Mouse (Mus musculus) ovary, postnatal 10 days (tissue): ENCODE results near the gene Afap1l2.

Experiments used
- DNase-seq: peaks from one replicate; pipeline ENCODE4 v3.0.0; 2022; ENCODE audit warnings: low spot score

The Afap1l2 gene

DNA sequence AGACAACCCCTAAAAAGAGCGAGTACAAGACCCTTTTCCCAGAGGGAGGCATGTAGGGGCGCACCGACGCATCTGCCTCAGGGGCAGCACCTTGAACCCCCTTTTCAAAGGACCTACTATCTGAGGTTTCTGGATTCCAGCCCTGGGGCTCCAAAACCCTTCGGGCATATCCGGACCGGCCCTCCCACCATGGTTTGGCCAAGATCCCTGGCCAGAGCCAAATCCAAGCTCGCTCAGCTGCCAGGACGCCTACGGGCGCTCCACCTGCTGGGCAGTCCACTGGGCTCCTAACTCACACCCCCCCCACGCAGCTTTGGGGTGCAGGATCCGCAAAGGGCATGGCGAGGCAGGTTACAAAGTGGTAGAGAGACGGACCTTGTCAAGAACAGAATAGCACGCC is 737 bp downstream of the Afap1l2 start:
- no peak for DNase-seq

GRCm38 (mm10) chr19:57006841-57007240 is 1.2 kb downstream of the Afap1l2 start:
- DNase-seq = no peak

- no peak for DNase-seq
Measured at GRCm38 (mm10) chr19:57005062-57005461, 3.0 kb downstream of the Afap1l2 start.

- no peak for DNase-seq
Measured at GRCm38 (mm10) chr19:57003460-57003810, 4.6 kb downstream of the Afap1l2 start.

DNA sequence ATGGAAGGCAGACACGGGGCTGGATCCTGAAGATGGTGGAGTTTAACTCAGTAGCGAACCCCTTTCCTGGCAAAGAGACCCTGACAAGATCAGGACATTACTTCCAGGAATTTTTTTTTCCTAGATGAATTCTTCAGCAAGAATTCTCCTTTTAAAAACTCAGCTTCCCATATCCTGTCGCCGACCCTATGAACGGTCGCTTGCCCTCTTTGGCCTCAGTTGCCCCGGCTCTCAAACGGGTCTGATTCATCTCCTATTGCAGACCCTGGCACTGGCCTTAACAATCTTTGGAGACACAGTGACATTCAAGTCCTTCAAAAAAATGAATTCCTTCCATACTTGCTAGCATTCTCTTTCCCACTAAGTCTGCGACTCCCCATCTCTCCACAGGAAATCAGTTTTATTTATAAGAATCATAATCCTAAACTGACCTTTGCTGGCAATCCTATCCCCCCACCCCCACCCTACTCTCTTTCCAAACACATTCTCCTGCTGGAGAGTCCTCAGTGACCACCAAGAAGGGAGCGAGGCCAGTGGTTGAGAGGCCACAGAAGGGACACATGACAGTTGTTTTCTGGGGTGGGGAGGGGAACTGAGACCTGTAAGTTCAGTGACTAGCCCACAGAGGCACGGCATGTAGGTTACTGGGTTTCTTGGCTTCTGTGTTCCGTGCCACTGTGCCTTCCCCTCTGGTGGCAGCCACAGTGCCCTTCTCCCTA is 5.1 kb downstream of the Afap1l2 start:
- DNase-seq = no peak

- DNase-seq = no peak
Measured at GRCm38 (mm10) chr19:57001926-57002325, 6.1 kb downstream of the Afap1l2 start.

DNA sequence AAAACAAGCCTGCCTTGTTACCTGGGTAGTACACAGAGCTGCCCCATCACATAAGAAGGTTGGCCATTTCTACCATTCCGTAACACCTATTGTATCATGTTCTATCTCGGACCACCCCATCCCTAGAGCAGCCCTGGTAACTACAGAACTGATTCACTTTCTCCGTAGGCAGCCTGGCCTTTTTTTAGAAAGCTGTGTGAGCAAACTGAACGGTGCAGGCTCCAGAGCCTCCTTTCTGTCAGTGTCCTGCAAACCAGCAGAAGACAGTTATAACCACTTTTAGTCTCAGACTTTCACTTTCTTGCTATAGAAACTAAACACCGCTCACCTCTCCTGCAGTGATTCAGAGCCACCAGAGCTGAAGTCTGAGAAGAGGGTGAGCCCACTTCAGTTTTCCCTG is 7.4 kb downstream of the Afap1l2 start:
- DNase-seq = no peak

DNA sequence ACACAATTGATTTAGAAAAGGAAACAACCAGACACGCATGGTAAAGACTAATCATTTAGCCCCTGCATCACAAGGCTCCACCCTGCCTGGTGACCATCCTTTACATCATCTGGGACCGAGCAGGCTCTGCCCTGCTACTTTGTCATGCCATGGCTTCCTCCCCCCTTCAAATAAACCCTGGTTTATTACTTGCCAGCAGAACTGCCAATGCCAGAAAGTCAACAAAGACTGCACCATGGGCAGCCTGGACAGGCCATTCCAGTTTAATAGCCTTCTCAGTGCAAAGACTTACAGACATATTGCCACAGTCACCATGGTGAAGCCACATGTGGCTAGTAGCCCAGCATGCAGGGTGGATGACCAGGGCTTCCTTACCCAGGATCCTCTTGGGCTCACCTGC is 8.2 kb downstream of the Afap1l2 start:
- DNase-seq = no peak

GRCm38 (mm10) chr19:56998910-56999309 is 9.1 kb downstream of the Afap1l2 start:
- DNase-seq = no peak

DNA sequence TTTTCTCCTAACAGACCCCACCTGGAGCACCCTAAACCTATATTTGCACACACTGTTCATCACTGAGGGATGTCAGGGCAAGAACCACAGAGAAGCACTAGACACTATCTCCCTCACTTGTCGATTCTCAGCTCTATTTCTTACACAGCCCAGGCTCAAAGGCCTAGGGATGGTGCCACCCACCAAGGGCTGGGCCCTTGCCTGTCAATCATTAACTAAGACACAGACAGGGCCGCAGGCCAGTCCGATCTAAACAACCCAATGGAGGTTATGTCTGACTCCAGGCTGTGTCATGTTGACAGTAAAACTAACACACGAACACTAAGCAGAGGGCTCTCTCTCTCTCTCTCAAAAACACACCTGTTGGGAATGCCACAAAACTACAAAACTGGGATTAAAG is 9.7 kb downstream of the Afap1l2 start:
- DNase-seq = no peak

- no peak for DNase-seq
Measured at GRCm38 (mm10) chr19:56997164-56997599, 10.8 kb downstream of the Afap1l2 start.

DNA sequence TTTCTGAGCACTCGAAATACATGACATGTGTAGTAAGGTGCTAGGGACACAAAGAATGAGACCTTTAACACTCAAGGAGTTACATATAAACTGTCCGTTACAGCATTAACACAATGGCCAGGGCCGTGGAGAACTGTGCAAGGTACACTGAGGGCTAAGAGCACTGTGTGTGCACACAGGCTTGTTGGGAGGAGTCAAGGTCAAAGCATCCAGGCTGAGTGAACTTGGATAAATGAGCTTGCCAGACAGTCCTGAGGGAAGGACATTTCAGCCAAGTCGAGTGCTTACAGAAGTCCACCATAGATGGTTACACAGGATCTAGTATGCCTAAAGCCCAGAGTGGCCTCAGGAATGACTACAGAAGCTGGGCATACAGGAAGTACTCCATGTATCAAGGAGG is 12.6 kb downstream of the Afap1l2 start:
- DNase-seq = no peak

- DNase-seq = no peak
Measured at GRCm38 (mm10) chr19:56994653-56995052, 13.4 kb downstream of the Afap1l2 start.

DNA sequence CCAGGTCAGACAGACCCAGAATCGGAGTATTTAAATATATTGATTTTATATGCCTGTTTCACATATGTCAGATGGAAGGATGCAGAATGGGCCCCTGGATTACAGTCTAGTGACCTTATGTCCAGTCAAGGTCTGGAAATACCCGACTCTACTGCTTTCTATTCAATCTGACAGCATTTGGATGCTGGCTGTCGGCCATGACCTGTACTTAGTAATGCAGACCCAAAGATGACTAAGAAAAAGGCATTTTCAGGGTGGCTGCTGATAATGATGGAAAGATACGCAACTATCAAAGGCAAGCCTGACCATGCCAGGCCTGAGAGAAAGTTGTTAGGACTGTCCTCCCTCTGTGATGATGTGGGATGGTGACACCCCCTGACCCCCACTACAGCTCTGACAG is 14.3 kb downstream of the Afap1l2 start:
- DNase-seq = no peak

DNA sequence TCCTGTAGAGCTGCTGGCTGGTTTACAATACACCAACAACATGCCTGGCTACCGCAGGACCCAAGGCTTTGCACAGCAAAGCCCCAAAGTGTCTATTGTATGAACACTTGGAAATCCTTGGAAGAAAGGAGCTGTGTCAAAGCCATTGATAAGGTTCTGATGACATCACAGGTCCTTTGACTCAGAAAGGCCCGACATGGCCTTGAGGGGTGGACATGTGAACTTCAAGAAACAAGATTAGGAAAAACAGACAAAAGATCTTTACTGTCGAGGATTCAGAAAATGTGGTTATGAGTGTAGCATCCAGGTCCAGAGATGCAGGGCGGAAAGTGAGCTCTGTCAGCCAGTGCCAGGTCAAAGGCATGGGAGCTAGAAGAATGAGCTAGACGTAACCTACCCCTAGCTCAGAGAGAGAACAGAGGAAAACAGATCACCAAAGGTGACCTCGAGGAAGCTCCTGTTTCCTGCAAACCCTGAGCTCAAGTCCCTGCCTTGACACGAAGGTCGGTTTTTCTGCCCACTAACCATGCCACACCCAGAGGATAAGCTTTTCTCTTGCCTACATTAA is 15.0 kb downstream of the Afap1l2 start:
- DNase-seq = no peak

GRCm38 (mm10) chr19:56990367-56991111 is 17.5 kb downstream of the Afap1l2 start:
- DNase-seq = no peak

DNA sequence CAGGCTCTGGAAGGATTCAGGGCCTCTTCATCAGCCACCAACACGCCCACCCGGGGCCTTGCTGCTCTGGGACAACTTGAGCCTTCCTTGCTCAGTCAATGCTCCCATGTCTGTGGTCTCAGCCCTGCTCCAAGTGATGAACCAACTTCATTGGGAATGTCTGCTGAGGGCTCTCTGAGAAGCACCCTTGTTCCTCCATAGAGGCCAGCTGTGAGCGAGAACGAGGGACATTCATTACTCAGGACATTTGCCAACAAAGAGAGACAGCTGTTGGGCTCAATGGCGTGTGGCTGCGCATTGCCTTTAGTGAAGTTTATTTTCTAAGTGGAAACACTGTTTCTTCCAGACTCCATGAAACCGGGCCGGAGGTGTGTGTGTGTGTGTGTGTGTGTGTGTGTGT is 18.9 kb downstream of the Afap1l2 start:
- DNase-seq = no peak

GRCm38 (mm10) chr19:56984229-56984628 is 23.8 kb downstream of the Afap1l2 start:
- DNase-seq = no peak

- no peak for DNase-seq
Measured at GRCm38 (mm10) chr19:56983757-56984156, 24.3 kb downstream of the Afap1l2 start.

- DNase-seq = no peak
Measured at GRCm38 (mm10) chr19:56981760-56982159, 26.3 kb downstream of the Afap1l2 start.

- DNase-seq = no peak
Measured at GRCm38 (mm10) chr19:56980803-56981202, 27.2 kb downstream of the Afap1l2 start.

GRCm38 (mm10) chr19:56976962-56977948 is 30.8 kb downstream of the Afap1l2 start:
- peak; percentile 65 for DNase-seq
